Mouse (Mus musculus) heart, embryonic 12.5 days (tissue): Measurements from ENCODE around the gene Ppp1r12b. TPM values are rescaled to one million over a fixed set of nuclear protein-coding genes. Genes with fewer than 3 reads are reported as not detected.

ENCODE experiments used
- ATAC-seq: fragments of 200-750 bp; cut with Nextera tagmentation; 2 replicates; pipeline ENCODE4 v1.8.0; 2017; ENCODE audit warnings: moderate TSS enrichment, moderate library complexity; ENCODE audit not compliant: insufficient number of reproducible peaks, low FRiP score
- H3K27ac ChIP-seq: fragments of 300-500 bp; sonication (generic); 2 replicates; pipeline ENCODE4 v1.5.1; 2016; ENCODE audit warnings: mild to moderate bottlenecking, moderate library complexity; ENCODE audit not compliant: poor library complexity, severe bottlenecking
- H3K27me3 ChIP-seq: fragments of 300-500 bp; sonication (generic); replicated peaks from 2 replicates; pipeline ENCODE4 v1.6.1; 2016; ENCODE audit warnings: mild to moderate bottlenecking, moderate library complexity
- H3K36me3 ChIP-seq: fragments of 300-500 bp; sonication (generic); 2 replicates; pipeline ENCODE4 v1.6.1; 2016; ENCODE audit warnings: mild to moderate bottlenecking, moderate library complexity
- H3K4me1 ChIP-seq: fragments of 300-500 bp; sonication (generic); replicated peaks from 2 replicates; pipeline ENCODE4 v1.6.1; 2016; ENCODE audit warnings: mild to moderate bottlenecking
- H3K4me2 ChIP-seq: fragments of 300-500 bp; sonication (generic); 2 replicates; pipeline ENCODE4 v1.6.1; 2016; ENCODE audit warnings: mild to moderate bottlenecking, moderate library complexity
- H3K4me3 ChIP-seq: fragments of 300-500 bp; sonication (generic); 2 replicates; pipeline ENCODE4 v1.5.1; 2016; ENCODE audit warnings: mild to moderate bottlenecking
- H3K9ac ChIP-seq: fragments of 300-500 bp; sonication (generic); 2 replicates; pipeline ENCODE4 v1.6.1; 2016; ENCODE audit warnings: mild to moderate bottlenecking, moderate library complexity
- H3K9me3 ChIP-seq: fragments of 300-500 bp; sonication (generic); replicated peaks from 2 replicates; pipeline ENCODE4 v1.6.1; 2016; ENCODE audit warnings: mild to moderate bottlenecking, moderate library complexity
- WGBS: fragments of 180-500 bp; shearing (Covaris S2); methylation state at CpG from one replicate; pipeline ENCODE4 v1.1.7; 2016; 5-methylcytosine and 5-hydroxymethylcytosine counted together
- polyA plus RNA-seq: library from polyadenylated mRNA; unstranded; fragments of >200 nt; fragmentation: Nextera tagmentation; extraction: Ambion mirVana; gene quantifications from 2 replicates; pipeline ENCODE4 v1.2.1, GENCODE M21; 2016

The Ppp1r12b gene
- polyA plus RNA-seq, 1 experiment from 2014 or later = 29.6 TPM

DNA sequence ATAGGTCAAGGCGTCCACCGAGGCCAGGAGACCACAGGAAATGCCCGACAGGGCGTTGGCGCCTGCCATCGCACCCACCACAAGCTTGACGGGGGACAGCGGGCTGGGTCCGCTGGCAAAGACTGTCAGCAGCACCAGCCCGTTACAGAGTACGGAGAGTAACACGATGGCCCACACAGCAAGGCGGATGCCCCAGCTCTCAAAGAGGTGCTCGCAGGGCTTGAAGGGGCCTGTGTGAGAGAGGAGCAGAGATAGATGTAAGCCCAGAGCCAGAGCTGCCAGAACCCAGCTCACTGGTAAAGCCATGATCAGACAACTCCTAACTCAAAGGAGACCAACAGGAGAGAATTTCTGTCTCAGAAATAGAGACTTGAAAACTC lies 32.2 kb upstream of the Ppp1r12b start:
- H3K27ac ChIP-seq = no peak overlapping the region
- WGBS = 11% methylated on average over 14 of the region's 14 CpGs
- peaks cover 29% of the 10 kb centered on the region for H3K27me3 ChIP-seq
- peak overlapping the region; percentile 91 for H3K4me2 ChIP-seq
- peaks cover 9% of the 10 kb centered on the region; the same call in 1 of the 2 replicates for H3K4me1 ChIP-seq
- peak overlapping the region; percentile 50 for H3K4me3 ChIP-seq
- H3K36me3 ChIP-seq = no peaks in the 10 kb centered on the region
- H3K9ac ChIP-seq = peak overlapping the region; percentile 68
- no peaks in the 10 kb centered on the region for H3K9me3 ChIP-seq
- ATAC-seq = no peak

DNA sequence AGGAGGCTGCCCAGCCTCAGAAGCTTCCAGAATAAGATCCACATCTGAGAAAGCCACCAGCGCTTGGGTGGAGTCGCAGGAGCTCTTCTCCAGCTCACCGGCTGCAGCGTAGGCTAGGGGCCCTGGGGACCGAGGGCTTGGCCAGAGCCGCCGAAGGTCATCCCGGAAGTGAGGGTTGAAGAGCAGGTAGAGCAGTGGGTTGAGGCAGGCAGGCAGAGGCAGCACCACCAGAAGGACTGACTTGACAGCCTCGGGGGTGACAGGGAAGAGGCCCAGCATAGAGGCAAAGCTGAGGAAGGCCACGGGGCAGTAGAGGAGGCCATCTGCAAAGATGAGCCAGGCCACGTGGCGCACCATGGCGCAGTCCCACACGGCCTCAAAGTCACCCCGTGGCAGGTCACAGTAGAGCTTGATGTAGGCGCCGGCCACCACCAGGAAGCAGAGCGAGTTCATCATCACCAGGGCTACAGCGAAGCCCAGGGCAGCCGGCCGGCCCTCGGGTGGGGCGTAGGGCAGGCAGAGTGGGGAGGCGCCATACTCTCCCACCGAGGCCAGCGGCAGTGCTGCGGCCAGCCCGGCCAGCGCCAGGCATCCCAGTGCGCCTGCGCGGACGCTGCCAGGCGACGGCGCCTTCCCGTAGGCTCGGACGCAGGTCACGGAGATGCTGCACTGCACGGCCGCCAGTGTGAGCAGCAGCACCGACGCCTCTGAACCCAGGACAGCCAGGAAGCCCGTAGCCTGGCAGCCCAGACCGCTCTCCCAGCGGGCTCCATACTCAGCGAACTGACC lies 31.6 kb upstream of the Ppp1r12b start:
- peak overlapping the region; percentile 91 for H3K4me2 ChIP-seq
- H3K36me3 ChIP-seq = no peaks in the 10 kb centered on the region
- peak overlapping the region; percentile 68 for H3K9ac ChIP-seq
- peaks cover 29% of the 10 kb centered on the region for H3K27me3 ChIP-seq
- peaks cover 9% of the 10 kb centered on the region; the same call in 1 of the 2 replicates for H3K4me1 ChIP-seq
- H3K9me3 ChIP-seq = no peaks in the 10 kb centered on the region
- peak overlapping the region; percentile 50 for H3K4me3 ChIP-seq
- H3K27ac ChIP-seq = no peak overlapping the region
- peak; percentile 63 for ATAC-seq
- 26% methylated on average over 48 of the region's 48 CpGs for WGBS

DNA sequence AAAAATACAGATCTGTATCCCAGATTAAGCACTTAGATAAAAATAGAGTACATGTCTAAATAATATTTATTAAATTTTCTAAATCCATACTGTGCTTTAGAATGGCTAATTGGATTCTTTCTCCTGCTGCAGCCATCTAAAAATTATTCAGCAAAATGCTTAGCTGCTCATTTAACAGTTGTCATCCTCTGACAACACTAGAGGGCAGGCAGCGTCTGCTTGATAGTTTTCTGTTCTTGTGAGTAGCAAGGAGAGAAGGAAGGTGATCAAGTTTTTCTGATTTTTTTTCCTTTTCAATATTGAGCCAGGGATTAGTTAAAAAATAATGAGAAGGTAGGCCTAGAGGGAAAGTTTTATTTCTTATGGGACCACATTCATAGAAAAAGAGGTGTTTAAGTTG lies 17.2 kb upstream of the Ppp1r12b start:
- 60% methylated on average over 1 of the region's 1 CpGs for WGBS
- H3K4me3 ChIP-seq = no peak overlapping the region
- H3K4me1 ChIP-seq = no peaks in the 10 kb centered on the region
- peaks cover 59% of the 10 kb centered on the region for H3K36me3 ChIP-seq
- H3K9me3 ChIP-seq = no peaks in the 10 kb centered on the region
- no peak overlapping the region for H3K27ac ChIP-seq
- H3K4me2 ChIP-seq = no peak overlapping the region
- no peaks in the 10 kb centered on the region for H3K27me3 ChIP-seq
- H3K9ac ChIP-seq = no peak overlapping the region
- ATAC-seq = no peak

DNA sequence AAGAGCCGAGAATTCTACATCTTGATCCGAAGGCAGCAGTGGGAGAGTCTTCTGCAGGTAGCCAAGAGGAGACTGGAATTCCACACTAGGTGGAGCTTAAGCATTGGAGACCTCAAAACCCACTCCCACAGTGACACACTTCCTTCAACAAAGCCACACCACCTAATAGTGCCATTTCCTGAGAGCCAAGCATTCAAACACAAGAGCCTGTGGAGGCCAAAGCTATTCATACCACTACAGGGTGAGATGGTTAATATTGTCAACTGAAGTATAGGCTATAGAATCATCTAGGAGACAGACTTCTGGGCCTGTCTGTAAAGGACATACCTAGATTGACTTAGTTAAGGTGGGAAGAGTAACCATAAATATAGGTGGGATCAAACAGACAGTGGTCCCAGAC lies 9.7 kb upstream of the Ppp1r12b start:
- no peak for ATAC-seq
- no peak overlapping the region for H3K4me2 ChIP-seq
- WGBS = 96% methylated on average over 2 of the region's 2 CpGs

DNA sequence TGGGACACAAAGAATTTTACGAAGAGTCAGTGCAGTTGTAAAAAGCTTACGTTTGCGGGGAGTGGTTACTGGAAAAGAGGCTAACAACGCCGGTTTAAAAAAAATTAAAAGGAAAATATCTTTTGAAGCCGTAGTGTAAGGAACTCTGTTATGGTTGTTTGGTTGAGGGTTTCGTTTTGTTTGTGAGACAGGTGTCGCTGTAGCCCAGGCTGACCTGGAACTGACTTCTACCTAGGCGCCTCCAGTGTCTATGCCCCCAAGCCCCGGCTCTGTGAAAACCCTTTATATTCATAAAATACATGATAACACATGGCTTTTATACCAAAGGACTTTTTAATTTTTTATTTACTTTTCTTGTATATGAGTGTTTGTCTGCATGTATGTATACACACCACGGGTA lies 7.1 kb upstream of the Ppp1r12b start:
- H3K9ac ChIP-seq = peak overlapping the region; percentile 78
- no peaks in the 10 kb centered on the region for H3K27me3 ChIP-seq
- H3K27ac ChIP-seq = peak overlapping the region; percentile 50
- peak overlapping the region; percentile 75 for H3K4me2 ChIP-seq
- H3K9me3 ChIP-seq = no peaks in the 10 kb centered on the region
- peak; percentile 56 for ATAC-seq
- peaks cover 14% of the 10 kb centered on the region for H3K36me3 ChIP-seq
- WGBS = 3% methylated on average over 11 of the region's 11 CpGs
- H3K4me3 ChIP-seq = peak overlapping the region; percentile 64
- peaks cover 14% of the 10 kb centered on the region for H3K4me1 ChIP-seq

More for the DNA sequence above, 9.7 kb upstream of the Ppp1r12b start:
- no peaks in the 10 kb centered on the region for H3K27me3 ChIP-seq
- H3K9me3 ChIP-seq = no peaks in the 10 kb centered on the region
- no peak overlapping the region for H3K4me3 ChIP-seq
- H3K27ac ChIP-seq = no peak overlapping the region
- H3K9ac ChIP-seq = no peak overlapping the region
- peaks cover 14% of the 10 kb centered on the region for H3K4me1 ChIP-seq
- H3K36me3 ChIP-seq = peaks cover 36% of the 10 kb centered on the region

DNA sequence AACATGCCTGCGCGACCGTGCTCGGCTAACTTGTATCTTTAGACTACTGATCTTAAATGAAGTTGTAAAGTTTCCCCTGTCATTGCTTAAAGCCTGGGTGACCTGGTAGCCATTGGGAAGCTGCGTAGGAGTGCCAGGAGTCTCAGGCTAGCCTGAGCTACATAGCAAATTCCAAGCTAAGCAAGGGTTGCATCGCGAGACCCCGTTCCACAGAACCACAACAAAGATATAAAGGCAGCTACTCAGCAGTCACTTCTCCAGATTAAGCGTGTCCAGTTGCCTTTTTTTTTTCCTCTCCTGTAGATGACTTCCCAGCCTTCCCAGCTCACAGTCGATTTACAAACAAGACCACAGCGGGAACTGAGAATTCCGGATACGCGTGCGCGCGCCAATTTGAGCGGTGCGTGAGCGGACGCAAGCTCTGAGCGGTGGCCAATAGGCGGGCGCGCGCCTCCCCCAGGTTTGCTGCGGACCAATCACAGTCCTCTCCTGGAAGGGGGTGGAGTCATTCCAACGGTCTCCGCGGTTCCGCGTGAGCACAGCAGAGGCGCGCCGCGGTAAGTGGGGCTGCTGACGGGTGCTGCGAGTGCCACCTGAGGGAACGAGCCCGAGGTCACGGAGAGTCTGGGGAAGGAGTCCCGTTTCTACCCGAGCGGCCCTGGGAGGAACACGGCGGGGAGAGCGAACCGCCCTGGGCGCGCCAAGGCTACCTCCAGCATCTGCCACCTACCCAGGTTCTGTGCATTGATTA lies 6.5 kb upstream of the Ppp1r12b start, which contains the start of gene Ube2t:
Gene Ube2t, plus strand, starts transcription at position 513 of the 751 bp plus-strand sequence.
- no peaks in the 10 kb centered on the region for H3K9me3 ChIP-seq
- WGBS = 2% methylated on average over 50 of the region's 50 CpGs
- peak within 1 kb of the TSS; percentile 64 for H3K4me3 ChIP-seq
- ATAC-seq = peak; percentile 100
- H3K27me3 ChIP-seq = no peaks in the 10 kb centered on the region
- peaks cover 14% of the 10 kb centered on the region for H3K4me1 ChIP-seq
- peak within 1 kb of the TSS; percentile 50 for H3K27ac ChIP-seq
- H3K4me2 ChIP-seq = peak within 1 kb of the TSS; percentile 75
- peak within 1 kb of the TSS; percentile 78 for H3K9ac ChIP-seq
- H3K36me3 ChIP-seq = peaks cover 10% of the 10 kb centered on the region

DNA sequence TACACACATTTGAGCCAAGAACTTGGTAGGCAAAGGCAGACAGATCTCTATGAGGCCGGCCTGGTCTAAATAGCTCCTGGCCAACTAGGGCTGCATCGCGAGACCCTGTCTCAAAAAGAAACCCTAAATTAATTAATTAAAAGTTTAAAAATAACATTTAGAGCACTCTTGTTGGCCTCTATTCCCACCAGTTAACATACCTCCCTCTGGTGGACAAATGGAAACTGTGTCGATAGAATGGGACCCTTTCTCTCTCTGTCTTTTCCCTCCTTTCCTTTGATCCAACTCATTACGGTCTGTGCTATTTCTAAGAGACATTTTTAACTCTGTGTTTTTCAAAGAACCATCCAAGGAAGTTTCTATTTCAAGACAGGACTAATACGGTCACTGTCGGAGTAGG lies 4.9 kb upstream of the Ppp1r12b start:
- Histone ChIP-seq H3K36me3 (peaks cover 5% of the 10 kb centered on the region), H3K4me1 (peaks cover 14% of the 10 kb centered on the region), H3K9ac (no peak overlapping the region), H3K27me3 (no peaks in the 10 kb centered on the region), H3K9me3 (no peaks in the 10 kb centered on the region), H3K4me2 (no peak overlapping the region), H3K27ac (no peak overlapping the region), H3K4me3 (no peak overlapping the region)
- no peak for ATAC-seq
- 56% methylated on average over 7 of the region's 7 CpGs for WGBS

DNA sequence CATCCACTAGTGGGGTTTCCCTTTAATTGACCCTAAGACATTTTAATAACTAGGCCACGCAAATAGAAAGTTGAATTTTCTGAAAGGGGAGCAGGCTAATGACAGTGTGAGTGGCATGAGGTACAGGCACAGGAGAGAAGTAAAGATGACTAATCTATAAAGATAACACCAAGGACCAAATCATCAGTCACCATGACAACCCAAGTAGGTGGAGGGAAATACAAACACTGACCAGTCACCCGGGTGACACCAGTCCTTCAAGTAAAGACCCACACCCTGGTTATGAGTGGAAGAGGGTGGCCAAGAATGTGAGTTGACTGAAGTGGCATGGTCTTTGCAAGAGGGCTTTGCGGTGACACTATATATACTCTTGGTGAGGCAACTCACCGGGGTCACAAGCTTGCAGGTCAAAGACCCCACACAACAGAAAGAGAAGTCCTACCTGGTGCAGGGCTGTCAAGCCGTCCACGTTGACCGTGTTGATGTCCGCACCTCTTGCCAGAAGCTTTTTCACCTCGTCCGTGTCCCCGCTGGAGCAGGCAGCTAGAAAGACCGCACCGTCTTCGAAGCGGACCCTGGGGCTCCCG lies 599 bp downstream of the Ppp1r12b start:
- peaks cover 9% of the 10 kb centered on the region; the same call in 1 of the 2 replicates for H3K36me3 ChIP-seq
- H3K4me2 ChIP-seq = peak overlapping the region; percentile 82
- H3K27ac ChIP-seq = peak overlapping the region; percentile 92
- peak overlapping the region; percentile 94 for H3K9ac ChIP-seq
- ATAC-seq = peak; percentile 34
- H3K9me3 ChIP-seq = no peaks in the 10 kb centered on the region
- peaks cover 34% of the 10 kb centered on the region for H3K4me1 ChIP-seq
- WGBS = 3% methylated on average over 16 of the region's 16 CpGs
- peak overlapping the region; percentile 96 for H3K4me3 ChIP-seq
- H3K27me3 ChIP-seq = no peaks in the 10 kb centered on the region

DNA sequence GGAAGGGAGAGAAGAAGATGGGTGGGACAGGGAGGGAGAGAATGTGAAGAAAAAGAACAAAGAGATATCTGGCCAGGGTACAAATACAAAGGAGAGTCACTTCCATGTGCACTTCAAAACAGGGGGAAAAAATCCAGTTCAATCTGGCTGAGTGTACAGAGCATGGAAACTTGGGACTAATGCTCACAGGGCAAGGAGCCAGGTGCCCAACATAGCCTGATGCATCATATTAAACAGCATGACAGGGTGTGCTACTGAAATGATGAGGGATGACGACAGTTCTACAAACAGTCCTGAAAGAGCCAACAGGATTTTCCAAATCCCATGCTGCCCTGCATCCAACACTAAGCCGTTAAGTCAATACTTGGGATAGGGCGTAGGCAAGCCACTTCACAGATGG lies 5.8 kb downstream of the Ppp1r12b start:
- peaks cover 30% of the 10 kb centered on the region for H3K4me1 ChIP-seq
- H3K4me2 ChIP-seq = no peak overlapping the region
- peak; percentile 25; the same call in 1 of the 2 replicates for ATAC-seq
- H3K9me3 ChIP-seq = no peaks in the 10 kb centered on the region
- H3K4me3 ChIP-seq = no peak overlapping the region
- H3K9ac ChIP-seq = no peak overlapping the region
- H3K27ac ChIP-seq = 0 out of 2 replicates have a peak overlapping the region, but pooled peaks have one; percentile 7
- H3K27me3 ChIP-seq = no peaks in the 10 kb centered on the region
- WGBS = 87% methylated on average over 3 of the region's 3 CpGs
- peaks cover 17% of the 10 kb centered on the region for H3K36me3 ChIP-seq

DNA sequence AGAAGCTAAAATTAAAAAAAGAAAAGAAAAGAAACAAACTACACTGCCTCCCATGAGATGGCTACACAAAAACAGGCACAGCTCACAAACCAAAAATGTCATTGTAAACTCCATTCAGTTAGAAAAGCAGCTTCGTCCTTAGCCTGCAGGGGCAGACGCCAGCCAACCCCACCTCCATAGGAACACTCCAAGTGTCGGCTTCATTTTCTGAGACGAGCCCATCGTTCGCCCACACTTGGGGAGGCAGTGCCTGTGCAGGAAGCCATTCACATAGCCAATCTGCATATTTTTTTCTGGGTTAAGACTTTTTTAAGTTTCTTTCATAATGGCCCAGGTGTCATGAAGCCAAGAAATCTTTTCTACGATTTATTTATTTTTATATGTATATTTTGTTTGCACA lies 8.2 kb downstream of the Ppp1r12b start:
- Histone ChIP-seq H3K4me3 (no peak overlapping the region), H3K36me3 (peaks cover 11% of the 10 kb centered on the region), H3K27me3 (no peaks in the 10 kb centered on the region), H3K27ac (no peak overlapping the region), H3K9me3 (no peaks in the 10 kb centered on the region), H3K4me1 (peaks cover 18% of the 10 kb centered on the region), H3K9ac (no peak overlapping the region), H3K4me2 (no peak overlapping the region)
- no peak for ATAC-seq
- WGBS = 82% methylated on average over 7 of the region's 7 CpGs

DNA sequence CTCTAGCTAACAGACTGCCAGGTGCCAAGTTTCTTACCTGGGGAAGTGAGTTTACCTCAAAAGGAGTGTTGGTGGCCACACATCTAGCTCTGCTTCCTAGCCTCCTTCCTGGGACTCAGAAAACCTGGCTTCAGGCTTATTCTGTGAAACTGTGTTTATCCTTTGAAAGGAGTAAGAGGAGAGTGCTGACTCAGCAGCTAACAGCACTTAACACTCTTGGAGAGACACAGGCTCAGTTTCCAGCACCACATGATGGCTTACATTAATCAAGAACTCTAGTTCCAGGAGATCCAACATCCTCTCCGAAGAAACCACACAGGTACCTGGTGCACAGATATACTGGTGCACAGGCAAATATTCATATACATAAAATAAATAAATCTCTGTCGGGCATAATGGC lies 12.8 kb downstream of the Ppp1r12b start:
- Histone ChIP-seq H3K4me1 (peaks cover 20% of the 10 kb centered on the region), H3K27ac (no peak overlapping the region), H3K27me3 (no peaks in the 10 kb centered on the region), H3K9ac (no peak overlapping the region), H3K9me3 (no peaks in the 10 kb centered on the region), H3K4me2 (no peak overlapping the region), H3K4me3 (no peak overlapping the region), H3K36me3 (peaks cover 7% of the 10 kb centered on the region)
- ATAC-seq = no peak
- WGBS = 94% methylated on average over 2 of the region's 2 CpGs
